Mouse (Mus musculus) C2C12 (cell line): Measurements from ENCODE around the gene Ccl6.

ENCODE experiments used
- CTCF ChIP-seq: IDR thresholded peaks from one replicate; pipeline ENCODE4 v1.5.1; 2011; ENCODE audit not compliant: control insufficient read depth, insufficient read depth, insufficient read length
- MAX ChIP-seq: IDR thresholded peaks from one replicate; pipeline ENCODE4 v1.6.1; 2011; ENCODE audit warnings: mild to moderate bottlenecking, control low read depth
- MYOG ChIP-seq: IDR thresholded peaks from one replicate; pipeline ENCODE4 v1.6.1; 2011; ENCODE audit not compliant: control insufficient read depth, insufficient read length; ENCODE audit errors: extremely low read depth
- USF1 ChIP-seq: IDR thresholded peaks from one replicate; pipeline ENCODE4 v1.6.1; 2011; ENCODE audit warnings: low read depth, mild to moderate bottlenecking, control low read depth, moderate library complexity

DNA sequence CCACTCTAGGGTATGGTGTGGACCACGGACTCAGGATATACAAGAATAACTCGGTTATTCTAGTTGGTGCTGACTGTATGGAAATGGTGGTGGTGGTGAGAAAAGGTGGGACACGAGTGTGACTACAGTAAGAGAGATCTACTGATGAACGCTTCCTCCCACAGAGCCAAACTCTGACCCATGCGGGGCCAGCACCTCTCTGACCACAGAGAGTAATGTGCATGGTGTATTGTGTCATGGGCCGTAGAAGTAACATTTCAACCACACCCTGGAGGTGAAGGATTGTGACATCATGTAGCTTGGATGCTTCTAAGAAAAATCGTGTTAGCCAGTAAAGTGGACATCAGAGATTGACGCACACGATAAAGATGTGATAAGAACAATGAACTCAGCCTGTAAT is 35.9 kb upstream of the Ccl6 start:
- TF ChIP-seq MAX = no peak
- TF ChIP-seq CTCF = no peak
- TF ChIP-seq MYOG = no peak
- TF ChIP-seq USF1 = no peak
